Mouse (Mus musculus) C2C12 (cell line): ENCODE measurements around the gene Camta1. TPM values are rescaled to one million over a fixed set of nuclear protein-coding genes. Genes with fewer than 3 reads are reported as not detected.
A peak's percentile ranks its signal among the peaks of the same experiment; 100 is the strongest.

Experiments
- H3K27me3 ChIP-seq: one replicate; pipeline ENCODE4 v1.6.1; 2011; ENCODE audit not compliant: control insufficient read depth, insufficient read depth, insufficient read length
- H3K36me3 ChIP-seq: one replicate; pipeline ENCODE4 v1.6.1; 2011; ENCODE audit not compliant: control insufficient read depth, insufficient read depth
- H3K4me3 ChIP-seq: one replicate; pipeline ENCODE4 v1.5.1; 2011; ENCODE audit warnings: mild to moderate bottlenecking, control low read depth; ENCODE audit not compliant: poor library complexity, insufficient read depth, severe bottlenecking
- H3K79me2 ChIP-seq: one replicate; pipeline ENCODE4 v1.6.1; 2011; ENCODE audit not compliant: control insufficient read depth, insufficient read depth
- H3K79me3 ChIP-seq: one replicate; pipeline ENCODE4 v1.6.1; 2011; ENCODE audit warnings: low read depth, control low read depth
- H3ac ChIP-seq: one replicate; pipeline ENCODE3; 2011; ENCODE audit warnings: low read depth; ENCODE audit not compliant: control insufficient read depth, insufficient read length
- CEBPB ChIP-seq: IDR thresholded peaks from one replicate; pipeline ENCODE4 v1.6.1; 2011; ENCODE audit warnings: low read depth, mild to moderate bottlenecking, control low read depth, moderate library complexity
- CTCF ChIP-seq: IDR thresholded peaks from one replicate; pipeline ENCODE4 v1.5.1; 2011; ENCODE audit not compliant: control insufficient read depth, insufficient read depth, insufficient read length
- FOSL1 ChIP-seq: IDR thresholded peaks from one replicate; pipeline ENCODE4 v1.8.0; 2011; ENCODE audit warnings: mild to moderate bottlenecking, low read length; ENCODE audit not compliant: poor library complexity, insufficient read depth, severe bottlenecking
- MAX ChIP-seq: IDR thresholded peaks from one replicate; pipeline ENCODE4 v1.6.1; 2011; ENCODE audit warnings: mild to moderate bottlenecking, control low read depth
- MYOD1 ChIP-seq: IDR thresholded peaks from one replicate; pipeline ENCODE4 v1.6.1; 2011; ENCODE audit warnings: low read depth; ENCODE audit not compliant: control insufficient read depth, insufficient read length
- MYOG ChIP-seq: IDR thresholded peaks from one replicate; pipeline ENCODE4 v1.6.1; 2011; ENCODE audit not compliant: control insufficient read depth, insufficient read length; ENCODE audit errors: extremely low read depth
- USF1 ChIP-seq: IDR thresholded peaks from one replicate; pipeline ENCODE4 v1.6.1; 2011; ENCODE audit warnings: low read depth, mild to moderate bottlenecking, control low read depth, moderate library complexity
- polyA plus RNA-seq: library from polyadenylated mRNA; unstranded; fragments of >200 nt; fragmentation: generic; extraction: Trizol; gene quantifications from one replicate; pipeline ENCODE4 v1.2.1, GENCODE M21; 2012; ENCODE audit warnings: missing spikeins

Camta1 gene
- polyA plus RNA-seq, 1 experiment, result 21.7 TPM

GRCm38 (mm10) chr4:150965555-150965951 lies 896.1 kb downstream of the Camta1 start:
- Histone ChIP-seq H3K79me3 (no peaks in the 10 kb centered on the region), H3K36me3 (no peaks in the 10 kb centered on the region), H3K79me2 (no peaks in the 10 kb centered on the region), H3ac (no peak overlapping the region), H3K27me3 (no peaks in the 10 kb centered on the region), H3K4me3 (no peak overlapping the region)
- TF ChIP-seq CTCF (peak; percentile 10), USF1 (no peak)

DNA sequence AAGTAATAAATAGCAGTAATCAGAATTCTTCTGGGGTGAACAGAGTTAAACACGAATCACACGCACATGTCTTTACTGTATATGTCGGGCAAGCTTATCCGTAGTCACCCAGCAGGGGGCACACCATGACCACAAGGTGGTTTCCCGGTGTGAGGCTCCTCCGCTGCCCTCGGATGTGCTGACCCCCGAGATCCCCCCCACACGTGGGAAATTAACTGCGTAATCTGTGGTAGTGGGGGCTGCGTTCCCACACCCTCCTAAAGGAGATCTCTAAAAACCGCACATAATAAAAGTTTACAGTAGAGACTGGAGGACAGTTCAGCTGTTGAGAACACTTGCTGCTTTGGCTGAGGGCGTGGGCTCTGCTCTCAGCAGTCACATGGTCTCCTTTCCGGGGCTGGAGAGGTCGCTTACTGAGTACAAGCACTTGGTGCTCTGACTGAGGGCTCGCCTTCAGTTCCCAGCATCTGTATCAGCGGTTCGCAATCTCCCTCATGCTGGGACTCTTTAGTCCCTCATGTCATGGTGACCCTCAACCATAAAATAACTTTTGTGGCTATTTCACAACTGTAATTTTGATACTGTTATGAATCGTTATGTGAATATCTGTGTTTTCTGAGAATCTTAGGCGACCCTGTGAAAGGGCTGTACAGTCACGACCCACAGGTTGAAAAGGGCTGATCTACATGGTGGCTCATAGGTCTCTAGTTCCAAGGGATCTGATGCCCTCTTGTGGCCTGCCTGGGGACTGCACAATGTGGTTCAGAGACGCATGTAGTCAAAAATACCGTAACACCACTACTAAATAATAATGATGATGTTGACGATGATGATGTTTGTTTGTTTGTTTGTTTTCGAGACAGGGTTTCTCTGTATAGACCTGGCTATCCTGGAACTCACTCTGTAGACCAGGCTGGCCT lies 896.8 kb downstream of the Camta1 start:
- peak; percentile 60 for TF ChIP-seq USF1
- TF ChIP-seq MYOD1, result no peak
- TF ChIP-seq MYOG, result no peak
- no peak for TF ChIP-seq FOSL1
- TF ChIP-seq CTCF, result peak; percentile 63
- TF ChIP-seq MAX, result no peak
- no peak for TF ChIP-seq CEBPB
- no peak overlapping the region for H3K4me3 ChIP-seq
- no peaks in the 10 kb centered on the region for H3K79me3 ChIP-seq
- H3K36me3 ChIP-seq, result no peaks in the 10 kb centered on the region
- no peaks in the 10 kb centered on the region for H3K27me3 ChIP-seq
- peak overlapping the region; percentile 50 for H3ac ChIP-seq
- H3K79me2 ChIP-seq, result no peaks in the 10 kb centered on the region

DNA sequence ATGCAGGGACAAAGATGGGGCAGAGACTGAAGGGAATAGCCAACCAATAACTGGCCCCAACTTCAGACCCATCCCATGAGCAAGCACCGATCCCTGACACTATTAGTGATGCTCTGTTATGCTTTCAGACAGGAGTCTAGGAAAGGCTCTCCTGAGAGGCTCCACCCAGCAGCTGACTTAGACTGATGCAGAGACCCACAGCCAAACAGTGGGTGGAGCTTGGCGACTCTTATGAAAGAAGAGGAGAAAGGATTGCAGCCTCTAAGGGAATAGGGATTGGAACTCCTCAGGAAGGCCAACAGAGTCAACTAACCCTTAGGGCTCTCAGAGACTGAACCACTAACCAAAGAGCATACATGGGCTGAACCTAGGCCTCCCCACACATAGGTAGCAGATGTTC lies 898.0 kb downstream of the Camta1 start:
- Histone ChIP-seq H3K79me2 (no peaks in the 10 kb centered on the region), H3K4me3 (no peak overlapping the region), H3ac (no peak overlapping the region), H3K36me3 (no peaks in the 10 kb centered on the region), H3K27me3 (no peaks in the 10 kb centered on the region), H3K79me3 (no peaks in the 10 kb centered on the region)
- TF ChIP-seq USF1, result no peak
- no peak for TF ChIP-seq MYOD1
- no peak for TF ChIP-seq CEBPB
- no peak for TF ChIP-seq MAX
- TF ChIP-seq MYOG, result no peak
- TF ChIP-seq FOSL1, result no peak

- Histone ChIP-seq H3K79me3 (no peaks in the 10 kb centered on the region), H3K36me3 (no peaks in the 10 kb centered on the region), H3K27me3 (no peaks in the 10 kb centered on the region), H3K79me2 (no peaks in the 10 kb centered on the region), H3K4me3 (no peak overlapping the region), H3ac (no peak overlapping the region)
- TF ChIP-seq USF1, result no peak
- no peak for TF ChIP-seq CEBPB
- no peak for TF ChIP-seq MAX
- no peak for TF ChIP-seq MYOD1
- no peak for TF ChIP-seq FOSL1
- TF ChIP-seq CTCF, result no peak
- TF ChIP-seq MYOG, result no peak
These were observed 899.4 kb downstream of the Camta1 start for GRCm38 (mm10) chr4:150962231-150962630.

DNA sequence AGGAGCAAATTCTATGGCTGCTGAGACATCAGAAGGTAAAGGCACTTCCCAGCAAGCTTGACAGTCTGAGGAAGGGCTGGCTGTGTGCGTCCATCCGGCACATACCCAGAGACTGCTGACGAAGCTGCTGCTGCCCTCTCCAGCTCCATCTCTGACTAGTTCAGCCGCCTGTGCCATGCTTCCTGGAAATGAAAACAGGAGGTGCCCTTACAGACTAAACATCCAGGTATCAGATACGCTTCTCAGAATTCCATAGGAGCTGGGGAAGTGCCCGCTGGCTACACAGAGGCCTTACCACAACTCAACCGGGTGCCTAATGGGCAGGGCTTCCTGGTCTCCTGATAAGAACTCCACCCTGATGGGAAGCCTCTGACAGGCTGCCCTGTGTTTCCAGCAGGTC lies 903.1 kb downstream of the Camta1 start:
- Histone ChIP-seq H3K4me3 (no peak overlapping the region), H3K36me3 (no peaks in the 10 kb centered on the region), H3K79me2 (no peaks in the 10 kb centered on the region), H3K27me3 (peaks cover 5% of the 10 kb centered on the region), H3ac (no peak overlapping the region), H3K79me3 (no peaks in the 10 kb centered on the region)
- TF ChIP-seq MAX, result no peak
- no peak for TF ChIP-seq MYOG
- TF ChIP-seq MYOD1, result no peak
- TF ChIP-seq CTCF, result no peak
- no peak for TF ChIP-seq FOSL1
- no peak for TF ChIP-seq USF1
- no peak for TF ChIP-seq CEBPB

DNA sequence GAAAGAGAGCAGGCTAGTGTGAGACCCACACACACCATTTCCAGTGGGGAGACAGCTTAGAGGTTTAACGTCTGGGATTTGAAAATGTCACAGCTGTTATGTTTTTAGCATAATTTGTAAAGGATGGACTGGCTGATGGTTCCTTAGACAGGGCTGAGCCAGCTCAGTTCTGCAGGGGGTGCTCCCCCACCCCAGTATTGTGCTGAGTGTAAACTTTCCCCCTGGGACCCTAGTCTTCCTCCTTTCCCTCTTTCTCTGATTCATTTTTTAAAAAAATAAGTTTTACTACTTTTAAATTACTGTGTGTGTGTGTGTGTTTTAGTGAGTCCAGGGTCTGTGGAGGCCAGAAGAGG lies 904.6 kb downstream of the Camta1 start:
- Histone ChIP-seq H3K36me3 (no peaks in the 10 kb centered on the region), H3K4me3 (no peak overlapping the region), H3ac (no peak overlapping the region), H3K79me3 (no peaks in the 10 kb centered on the region), H3K79me2 (no peaks in the 10 kb centered on the region), H3K27me3 (peaks cover 6% of the 10 kb centered on the region)
- TF ChIP-seq FOSL1 (no peak), CTCF (no peak), MYOD1 (no peak), MAX (no peak)
